Mouse (Mus musculus) kidney, postnatal 14 days (tissue): ENCODE data around the gene Ehd4.

ENCODE experiments used
- DNase-seq: peaks from one replicate; pipeline ENCODE4 v3.0.0; 2022; ENCODE audit warnings: mixed read lengths

Gene Ehd4

DNA sequence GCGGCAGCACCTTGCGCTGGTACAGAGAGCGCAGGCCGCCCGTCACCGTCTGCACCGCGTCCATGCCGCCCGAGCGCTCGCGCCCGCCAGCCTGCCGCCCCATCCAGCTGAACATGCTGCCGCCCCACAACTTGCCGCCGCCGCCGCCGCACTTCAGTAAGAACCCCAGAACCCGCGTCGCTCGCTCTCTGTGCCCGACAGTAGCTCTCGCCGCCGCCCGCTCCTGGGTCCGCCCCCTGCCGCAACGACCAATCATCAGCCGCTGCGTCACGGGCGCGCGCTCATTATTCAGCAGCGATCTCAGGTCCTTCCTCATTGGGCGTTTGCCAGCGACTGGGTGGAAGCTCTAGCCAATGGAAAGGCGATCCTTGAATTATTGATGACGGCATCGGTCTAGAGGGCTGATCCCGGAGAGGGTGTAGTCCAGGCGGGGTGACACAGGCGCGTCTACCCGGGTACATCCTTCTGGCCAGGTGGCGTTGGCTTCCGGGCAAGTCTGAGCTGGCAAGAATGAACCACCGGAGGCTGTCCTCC is at the start of gene Ehd4:
Gene Ehd4, minus strand, starts transcription at position 246 of the 534 bp plus-strand sequence.
- DNase-seq, result peak; percentile 99

DNA sequence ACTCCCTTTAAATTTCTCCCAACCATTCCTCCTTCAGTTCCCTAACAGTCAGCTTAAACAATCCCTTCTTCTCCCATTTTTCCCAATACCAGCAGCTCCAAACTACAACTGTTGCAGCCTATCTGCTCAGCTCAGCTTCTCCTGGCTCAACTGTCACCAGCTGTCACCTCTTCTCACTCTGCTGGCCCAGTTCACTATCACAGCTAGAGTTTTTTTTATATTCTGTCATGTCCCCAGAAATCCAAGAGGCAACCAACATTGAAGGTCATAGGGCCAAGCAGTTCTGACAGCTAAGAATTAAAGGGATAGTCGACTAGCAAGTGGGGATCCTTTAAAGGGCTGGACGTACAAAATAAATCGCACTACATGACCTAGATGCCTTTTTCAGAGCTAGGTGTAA is 49.3 kb upstream of the Ehd4 start:
- no peak for DNase-seq

DNA sequence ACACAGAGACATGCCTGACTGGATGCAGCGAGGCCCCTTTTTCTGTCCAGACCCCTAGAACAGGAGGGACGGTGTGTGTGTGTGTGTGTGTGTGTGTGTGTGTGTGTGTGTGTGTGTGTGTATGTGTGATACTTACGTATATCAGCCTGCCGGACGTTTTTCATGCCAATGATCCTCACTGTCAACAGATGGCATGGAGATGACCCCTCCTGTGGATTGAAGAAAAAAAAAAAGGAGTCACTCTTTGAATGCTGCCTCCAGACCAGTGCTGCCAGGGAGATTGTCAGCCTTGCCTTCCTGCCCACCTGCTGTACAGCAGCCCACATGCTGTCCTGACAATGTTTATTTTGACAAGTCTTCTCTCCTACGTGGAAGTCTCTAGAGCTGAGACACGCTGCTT is 45.7 kb upstream of the Ehd4 start:
- DNase-seq, result no peak

DNA sequence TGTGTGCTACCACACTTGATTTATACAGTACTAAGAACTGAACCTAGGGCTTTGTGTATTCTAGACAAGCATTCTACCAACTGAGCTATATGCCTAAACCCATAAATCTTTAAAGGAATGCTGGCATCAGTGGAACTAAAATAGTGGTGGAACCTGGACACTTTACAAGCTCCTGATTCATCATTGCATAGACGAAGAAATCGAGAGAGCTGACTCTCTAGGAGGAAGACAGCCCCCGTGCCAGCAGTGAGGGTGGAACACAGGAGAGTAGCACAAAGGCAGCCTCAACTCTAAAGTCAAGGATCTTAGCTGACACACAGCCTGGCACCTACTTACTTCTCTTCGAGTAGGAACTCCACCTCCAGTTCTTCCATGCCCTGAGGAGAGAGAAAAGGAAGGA is 33.8 kb upstream of the Ehd4 start:
- no peak for DNase-seq

DNA sequence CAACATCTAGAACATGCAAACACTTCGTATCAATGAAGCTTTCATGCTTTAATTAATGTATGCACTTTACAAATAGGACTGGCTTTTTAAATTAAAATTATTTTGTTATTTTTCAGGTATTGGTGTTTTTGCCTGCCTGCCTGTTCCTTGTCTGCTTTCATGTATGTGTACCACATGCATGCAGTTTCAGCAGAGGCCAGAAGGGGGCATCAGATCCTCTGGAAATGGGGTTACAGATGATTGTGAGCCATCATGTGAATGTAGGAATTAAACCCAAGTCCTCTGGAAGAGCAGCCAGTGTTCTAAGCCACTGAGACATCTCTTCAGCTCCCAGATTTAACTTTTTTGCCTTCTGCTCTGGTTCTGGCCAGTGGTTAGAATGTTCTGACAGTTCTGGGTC is 33.2 kb upstream of the Ehd4 start:
- no peak for DNase-seq

DNA sequence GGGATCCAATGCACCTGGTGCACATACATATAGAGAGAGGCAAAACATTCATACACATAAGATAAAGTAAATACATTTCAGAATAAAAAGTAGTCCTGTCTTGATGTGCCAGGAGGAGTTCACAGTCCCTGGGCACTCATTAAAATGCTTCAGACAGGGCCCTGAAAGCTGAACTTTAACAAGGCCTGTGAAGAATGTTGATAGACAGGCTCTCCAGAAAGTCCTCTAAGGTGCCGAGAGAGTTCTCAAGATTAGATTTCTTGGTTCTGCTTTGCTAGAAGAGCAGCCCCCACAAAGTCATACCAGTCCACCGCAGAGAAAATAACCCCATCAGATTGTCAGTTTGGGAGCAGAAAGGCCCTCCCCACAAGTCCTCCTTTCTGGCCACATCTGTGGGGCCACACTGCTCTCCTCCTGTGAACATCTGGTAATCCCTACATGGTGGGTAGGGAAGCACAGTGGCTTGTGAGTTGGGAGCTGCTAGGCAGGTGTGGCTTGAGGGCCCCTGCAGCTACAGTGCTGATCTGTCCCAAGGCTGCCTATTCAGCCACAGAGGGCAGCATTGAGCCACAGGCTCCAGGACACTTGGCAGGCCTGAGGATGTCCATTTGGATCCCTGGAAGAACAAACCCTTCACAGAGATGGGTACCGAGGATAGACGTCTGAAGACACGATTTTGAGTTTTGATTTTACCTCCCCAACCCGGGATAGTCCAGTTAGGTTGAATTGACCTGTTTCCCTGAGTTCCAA is 31.3 kb upstream of the Ehd4 start:
- DNase-seq, result no peak

DNA sequence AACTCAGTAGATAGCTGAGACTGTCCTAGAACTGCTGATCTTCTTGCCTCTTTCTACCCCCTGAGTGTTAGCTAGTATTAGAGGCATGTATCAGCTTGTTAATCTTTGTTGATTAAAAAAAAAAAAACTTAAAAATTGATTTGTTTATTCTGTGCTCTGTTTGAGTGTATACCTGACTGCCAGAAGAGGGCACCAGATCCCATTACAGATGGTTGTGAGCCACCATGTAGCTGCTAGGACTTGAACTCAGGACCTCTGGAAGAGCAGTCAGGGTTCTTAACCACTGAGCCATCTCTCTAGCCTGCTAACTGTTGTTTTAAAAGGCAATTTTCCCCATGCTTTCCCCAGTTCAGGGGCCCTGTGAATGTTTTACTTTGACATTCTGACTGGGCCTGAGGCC is 24.5 kb upstream of the Ehd4 start:
- no peak for DNase-seq

DNA sequence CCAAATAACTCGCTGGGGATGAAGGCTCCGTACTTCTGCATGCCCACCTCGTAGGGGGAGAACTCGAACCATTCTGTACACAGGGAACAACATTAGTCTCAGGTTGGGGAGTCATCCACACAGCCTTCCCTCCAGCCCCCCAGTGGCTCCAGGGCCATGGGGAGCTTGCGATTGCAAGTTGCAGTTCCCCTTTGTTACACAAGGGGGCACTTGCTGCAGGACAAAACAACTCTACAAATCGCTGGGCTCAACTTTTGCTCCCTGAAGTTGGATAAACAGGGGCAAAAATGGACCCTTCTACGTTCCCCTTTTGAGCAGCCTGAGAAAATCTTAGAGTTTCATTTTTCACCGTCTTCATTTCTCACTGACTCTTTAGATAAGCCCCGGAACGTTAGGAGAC is 19.3 kb upstream of the Ehd4 start:
- peak; percentile 55 for DNase-seq

DNA sequence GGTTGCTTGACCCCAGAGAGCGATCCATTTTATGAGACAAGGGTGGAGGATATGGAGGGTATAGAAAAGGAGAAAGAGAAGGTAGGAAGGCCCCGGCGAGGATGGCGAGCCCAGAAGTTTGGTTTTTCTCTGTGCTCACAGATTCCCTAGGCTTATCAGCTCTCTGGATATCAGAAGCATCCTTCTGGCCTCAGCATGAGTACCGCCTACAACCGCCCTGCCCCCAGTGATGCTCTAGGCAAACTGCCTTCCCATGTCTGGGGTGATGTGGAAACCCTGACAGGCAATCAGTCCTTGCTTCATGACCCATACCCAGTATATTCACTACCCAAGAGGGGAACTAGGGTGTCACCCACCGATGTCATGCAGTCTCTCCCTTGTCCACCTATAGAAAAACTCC is 17.0 kb upstream of the Ehd4 start:
- DNase-seq, result no peak

DNA sequence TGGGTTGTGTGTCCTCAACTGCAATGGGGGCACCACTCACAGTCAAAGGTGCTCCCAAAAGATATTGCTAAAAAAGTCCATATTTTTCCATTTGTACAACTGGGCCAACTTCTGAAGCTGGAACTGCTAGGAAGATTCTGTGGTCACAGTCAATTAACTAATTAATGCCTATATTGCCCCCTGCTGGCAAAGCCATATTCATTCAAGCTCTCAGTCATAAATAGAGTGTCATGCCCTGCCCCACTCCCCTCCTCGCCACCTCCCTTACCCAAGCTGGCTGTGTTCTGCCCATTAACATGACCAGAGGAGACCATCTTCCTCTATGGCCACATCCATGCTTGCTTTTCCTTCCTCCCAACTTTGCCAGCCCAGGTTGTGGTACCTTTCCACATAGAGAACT is 16.3 kb upstream of the Ehd4 start:
- peak; percentile 55 for DNase-seq

DNA sequence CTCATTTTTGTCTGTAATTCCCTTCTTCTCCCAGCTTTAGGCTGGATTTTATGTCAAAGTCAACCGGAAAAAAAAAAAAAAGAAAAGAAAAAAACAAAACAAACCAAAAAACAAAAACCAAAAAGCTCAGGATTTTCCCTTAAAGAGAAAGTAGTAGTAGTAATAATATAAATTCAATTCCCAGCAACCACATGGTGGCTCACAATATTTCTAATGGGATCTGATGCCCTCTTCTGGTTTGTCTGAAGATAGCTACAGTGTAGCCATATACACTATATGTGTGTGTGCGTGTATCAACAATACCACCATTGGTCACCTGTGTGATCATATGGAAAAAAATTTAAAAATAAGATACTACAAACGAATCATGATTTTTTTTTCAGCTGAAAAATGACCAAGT is 15.0 kb upstream of the Ehd4 start:
- DNase-seq, result no peak

DNA sequence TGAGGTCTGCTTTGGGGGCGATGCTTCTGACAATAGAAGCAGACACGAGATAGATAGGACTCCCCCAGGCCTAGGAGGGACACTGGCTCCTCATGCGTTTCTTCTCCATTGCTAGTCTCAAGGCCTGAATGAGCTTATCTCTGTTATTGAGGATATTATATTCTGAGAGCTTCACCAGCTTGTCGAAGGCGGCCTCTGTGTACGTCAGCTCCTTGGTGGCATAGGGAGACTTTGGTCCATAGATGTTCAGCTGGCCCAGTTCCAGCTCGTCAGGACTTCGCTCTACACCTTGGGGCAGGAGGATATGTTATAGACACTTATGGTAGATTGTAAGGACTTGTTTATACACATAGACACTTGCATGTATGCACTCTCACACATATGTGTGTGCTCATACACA is 13.4 kb upstream of the Ehd4 start:
- DNase-seq, result no peak

DNA sequence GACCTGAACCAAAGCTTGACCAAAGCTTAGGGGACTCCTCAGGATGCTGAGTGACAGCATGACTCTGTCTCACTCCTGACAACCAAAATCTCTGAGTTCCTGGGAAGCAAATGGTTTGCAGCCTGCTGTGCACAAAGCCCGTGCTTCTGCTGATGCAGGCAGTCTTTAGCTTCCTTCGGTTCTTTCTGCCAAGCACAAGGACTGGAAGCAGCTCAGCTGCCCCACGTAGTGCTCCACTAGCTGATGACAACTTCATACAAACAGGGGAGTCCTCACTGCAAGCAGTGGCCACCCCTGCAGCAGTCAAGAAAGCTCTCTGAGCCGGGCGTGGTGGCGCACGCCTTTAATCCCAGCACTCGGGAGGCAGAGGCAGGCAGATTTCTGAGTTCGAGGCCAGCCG is 11.1 kb upstream of the Ehd4 start:
- no peak for DNase-seq

DNA sequence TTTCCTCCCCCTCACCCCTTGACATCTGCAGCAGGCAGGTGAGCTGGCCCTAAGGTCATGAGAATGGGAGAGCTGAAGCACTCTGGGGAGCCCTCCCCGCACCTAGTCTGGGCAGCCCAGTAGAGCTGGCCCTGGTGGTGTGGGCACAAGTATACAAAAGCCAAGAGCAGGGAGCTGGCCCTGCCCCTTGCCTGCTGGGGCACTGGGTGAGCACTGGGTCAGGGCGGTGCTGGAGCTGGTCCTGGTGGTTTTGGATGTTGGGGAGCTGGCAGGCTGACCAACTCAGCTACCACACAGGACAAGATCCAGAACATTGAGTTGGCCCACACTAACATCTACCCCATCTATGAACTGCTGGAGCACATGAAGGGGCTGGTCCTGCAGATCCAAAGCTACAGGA is 5.0 kb upstream of the Ehd4 start:
- DNase-seq, result no peak

DNA sequence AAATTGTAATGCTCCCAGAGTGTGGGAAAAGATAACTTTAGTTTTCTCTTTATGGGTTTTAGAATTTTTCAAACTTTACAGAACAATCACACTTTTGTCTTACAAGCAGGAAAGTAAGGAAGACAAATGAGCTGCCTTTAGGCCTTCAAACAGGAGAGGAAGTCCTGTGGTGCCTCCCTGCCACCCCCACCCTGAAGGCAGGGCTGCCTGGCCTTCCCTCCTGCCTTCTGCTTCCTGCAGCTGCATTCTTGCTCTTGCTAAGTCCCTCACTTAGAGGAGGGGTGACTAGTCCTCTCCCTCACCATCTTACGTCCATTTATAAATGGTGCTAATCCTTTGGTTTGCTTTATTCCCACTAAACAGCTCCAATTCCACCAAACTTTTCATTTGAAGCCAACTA is 4.4 kb upstream of the Ehd4 start:
- peak; percentile 48 for DNase-seq

DNA sequence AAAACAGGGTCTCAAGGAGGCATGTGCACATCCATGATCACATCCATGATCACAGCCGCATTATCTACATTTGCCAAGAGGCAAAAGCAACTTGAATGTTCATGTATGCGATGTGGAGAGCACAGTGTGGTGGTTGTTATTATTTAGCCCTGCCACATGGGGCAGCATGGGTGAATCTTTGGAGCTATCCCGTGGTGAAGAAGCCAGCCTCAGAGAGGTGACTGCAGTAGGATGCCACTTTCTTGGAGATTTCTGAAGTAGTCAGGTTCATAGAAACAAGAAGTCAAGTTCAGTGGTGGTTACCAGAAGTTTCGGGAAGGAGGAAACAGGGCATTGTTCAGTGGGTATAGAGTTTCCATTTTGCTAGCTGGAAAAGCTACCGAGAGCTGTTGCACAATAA is 3.6 kb upstream of the Ehd4 start:
- no peak for DNase-seq

DNA sequence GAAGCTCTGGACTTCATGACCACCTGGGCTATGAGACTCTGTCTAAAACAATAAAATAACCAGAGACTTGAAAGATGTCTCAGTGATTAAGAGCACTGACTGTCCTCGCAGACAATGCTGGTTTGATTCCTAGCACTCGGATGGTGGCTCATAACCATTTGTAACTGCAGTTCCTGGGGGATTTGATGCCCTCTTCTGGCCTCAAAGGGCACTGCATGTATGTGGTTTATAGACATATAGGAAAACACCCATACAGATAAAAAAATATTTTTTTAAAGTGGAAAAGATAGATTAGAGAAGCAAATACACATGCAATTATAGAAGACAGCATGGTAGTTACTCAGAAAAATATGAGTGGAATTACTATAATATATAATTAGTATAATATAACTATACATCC is 3.2 kb upstream of the Ehd4 start:
- DNase-seq, result no peak

DNA sequence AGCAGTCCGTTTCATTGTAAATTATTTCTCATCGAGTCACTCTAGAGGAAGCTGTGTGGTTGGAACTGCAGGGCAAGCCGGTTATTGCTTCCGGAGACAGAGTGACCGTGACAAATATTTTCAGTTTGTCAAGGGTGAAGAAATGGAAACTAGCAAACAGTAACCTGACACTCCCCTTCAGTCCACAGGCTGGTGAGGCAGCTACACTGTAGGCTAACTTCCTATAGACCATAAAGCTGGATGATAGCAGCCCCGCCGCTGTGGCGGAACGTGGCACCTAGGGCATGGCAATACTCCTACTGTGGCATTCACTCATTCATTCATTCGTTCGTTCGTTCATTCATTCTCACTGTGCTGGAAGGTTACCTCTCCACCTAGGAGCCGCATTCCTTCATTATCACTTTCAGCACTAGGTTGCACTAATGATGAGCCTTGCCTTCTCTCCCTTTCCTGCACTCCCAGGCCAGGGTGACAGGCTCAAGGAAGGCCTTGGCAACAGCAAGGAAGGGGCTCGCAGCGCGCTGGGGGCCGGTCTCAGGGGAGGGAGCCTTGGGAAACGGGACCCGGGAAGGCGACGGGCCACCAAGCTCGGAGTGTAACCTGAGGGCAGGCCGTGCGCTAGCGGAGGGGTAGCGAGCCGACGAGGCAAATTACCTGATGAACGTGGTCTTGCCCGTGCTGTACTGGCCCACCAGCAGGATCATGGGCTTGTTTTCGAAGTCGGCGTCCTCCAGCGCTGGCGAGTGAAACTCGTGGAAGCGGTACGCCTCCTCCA is 633 bp downstream of the Ehd4 start:
- DNase-seq, result peak; percentile 31

DNA sequence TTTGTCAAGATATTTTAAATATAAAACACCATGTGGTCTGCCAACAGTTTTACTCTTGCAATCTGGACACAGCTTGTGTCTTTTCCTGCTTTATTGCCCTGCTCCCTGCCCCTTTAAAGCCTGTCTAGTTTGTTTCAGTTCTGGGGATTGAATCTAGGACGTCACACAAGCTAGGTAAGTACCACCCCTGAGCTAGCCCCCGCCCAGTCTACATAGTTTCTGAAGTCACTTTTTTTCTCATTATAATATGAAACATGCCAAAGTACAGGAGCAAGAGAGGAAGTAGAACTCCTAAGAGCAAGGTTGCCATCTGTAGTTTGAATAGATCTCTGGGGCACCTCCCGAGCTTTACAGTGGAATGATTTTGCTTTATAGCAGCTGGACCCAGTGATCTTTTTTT is 3.8 kb downstream of the Ehd4 start:
- DNase-seq, result no peak

DNA sequence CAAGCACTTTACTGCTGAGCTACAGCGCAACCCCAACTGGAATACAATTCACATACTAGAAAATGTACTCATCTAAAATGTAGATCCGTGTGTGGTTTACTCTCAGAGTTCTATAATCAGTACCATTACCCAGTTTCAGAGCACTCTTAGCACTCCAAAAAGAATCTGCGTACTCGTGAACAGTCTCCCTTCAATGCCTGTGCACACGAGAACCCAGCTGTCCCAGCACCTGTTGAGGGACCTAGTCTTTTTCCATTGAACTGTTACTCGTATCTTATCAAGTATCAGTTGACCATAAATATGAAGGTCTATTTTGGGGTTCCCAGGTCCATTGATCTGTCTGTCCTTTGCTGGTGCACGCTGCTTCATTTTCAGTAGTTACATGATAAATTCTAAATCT is 4.8 kb downstream of the Ehd4 start:
- DNase-seq, result no peak

DNA sequence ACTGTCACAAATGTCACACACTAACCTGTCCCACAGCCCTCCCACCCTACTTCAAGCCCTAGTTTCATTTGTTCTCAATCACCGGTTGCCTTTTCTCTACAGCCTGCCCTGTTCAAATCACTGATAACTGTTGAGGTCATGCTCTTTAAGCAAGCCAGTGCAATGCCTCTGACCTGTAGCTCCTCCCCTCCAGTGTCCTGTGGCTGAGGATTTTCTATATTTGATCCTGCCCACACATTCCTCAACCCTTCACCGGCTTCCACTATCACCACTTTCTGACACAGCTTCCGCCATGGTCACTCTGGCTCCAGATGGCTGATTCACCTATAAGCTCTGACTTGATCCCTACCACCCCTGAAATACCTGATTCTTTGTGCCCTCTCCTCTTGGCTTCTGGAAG is 6.4 kb downstream of the Ehd4 start:
- no peak for DNase-seq

DNA sequence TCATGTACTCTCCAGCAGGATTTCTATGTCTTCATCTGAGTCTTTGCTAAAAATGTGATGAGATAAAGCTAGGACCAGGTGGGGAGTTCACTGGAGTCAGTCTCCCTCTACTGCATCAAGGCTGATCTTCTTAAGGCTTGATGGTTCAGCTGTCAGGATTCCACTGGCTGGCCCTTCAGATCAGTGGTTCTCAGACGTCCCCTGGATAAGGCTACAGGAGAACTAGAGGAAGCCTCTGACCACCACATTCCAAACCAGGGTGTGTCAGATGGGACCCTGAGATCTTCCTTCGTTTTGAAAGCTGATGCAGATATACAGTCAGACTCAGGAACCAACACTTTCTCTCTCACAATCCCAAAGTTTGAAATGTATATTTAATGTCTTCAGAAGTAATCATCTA is 7.0 kb downstream of the Ehd4 start:
- DNase-seq, result no peak

DNA sequence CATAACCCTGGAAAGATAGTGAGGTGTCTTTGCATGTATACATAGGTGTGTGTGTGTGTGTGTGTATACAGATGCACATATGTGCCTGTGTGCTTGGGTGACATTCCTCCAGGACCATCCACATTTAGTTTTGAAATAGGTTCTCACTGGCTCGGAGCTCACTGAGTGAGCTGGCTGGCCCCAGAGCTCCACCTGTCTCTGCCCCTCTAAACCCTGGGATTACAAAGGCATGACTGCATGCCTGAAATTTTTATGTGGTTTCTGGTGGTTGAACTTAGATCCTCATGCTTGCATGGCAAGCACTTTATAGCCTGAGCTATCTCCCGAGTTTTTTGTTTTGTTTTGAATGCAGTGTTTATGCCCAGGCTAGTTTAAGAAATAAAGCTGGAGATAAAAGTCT is 7.9 kb downstream of the Ehd4 start:
- DNase-seq, result no peak

DNA sequence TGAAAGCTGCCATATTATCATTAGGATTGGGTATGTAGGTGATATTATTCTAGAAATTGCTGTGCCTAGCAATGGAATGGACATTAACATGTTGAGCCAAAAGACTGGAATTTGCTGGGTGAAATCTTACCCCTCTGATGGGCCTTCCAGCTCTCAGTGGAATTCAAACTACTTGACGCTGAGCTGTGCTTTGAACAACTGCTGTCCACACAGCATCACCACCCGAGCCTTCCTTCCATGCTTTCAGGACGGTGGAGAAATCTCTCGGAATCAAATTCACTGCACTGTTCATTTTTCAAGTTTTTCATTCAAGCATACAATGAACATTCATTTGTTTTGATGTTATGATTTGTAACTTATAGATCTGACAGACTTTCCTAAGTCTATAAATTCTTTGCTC is 10.0 kb downstream of the Ehd4 start:
- DNase-seq, result no peak

DNA sequence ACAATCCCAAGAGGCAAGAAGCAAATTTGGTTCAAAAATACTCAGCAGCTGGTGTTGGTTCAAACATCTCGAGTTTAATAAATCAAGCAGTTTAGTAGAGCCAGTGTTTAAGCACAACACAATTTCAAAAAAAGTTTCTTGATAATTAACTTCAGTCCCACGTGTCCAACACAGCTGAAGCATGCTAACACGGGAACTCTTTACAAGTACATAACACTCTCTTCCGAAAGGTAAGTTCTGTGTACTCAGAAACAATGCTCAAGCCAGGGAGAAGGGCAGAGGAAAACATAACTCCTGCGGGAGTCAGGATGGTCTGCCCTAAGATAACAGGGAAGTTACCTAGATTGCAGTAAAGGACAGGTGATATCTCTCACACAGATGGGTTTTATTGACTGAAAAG is 12.1 kb downstream of the Ehd4 start:
- no peak for DNase-seq
